Mouse (Mus musculus) neutrophil, adult 65 days (primary cell): ENCODE results near the gene Rps12. TPM values are rescaled to one million over a fixed set of nuclear protein-coding genes. Genes with fewer than 3 reads are reported as not detected.

Experiments used
- total RNA-seq: library from RNA; stranded (reverse); gene quantifications from 2 replicates; pipeline ENCODE4 v1.2.4, GENCODE M21; 2023

Gene Rps12
- 294 and 605 TPM in 2 replicates for total RNA-seq

GRCm38 (mm10) chr10:23787062-23787821 lies at the start of gene Rps12:
Gene Rps12 (minus strand): TSS chr10:23787275.

GRCm38 (mm10) chr10:23796551-23797503 lies 9.8 kb upstream of the Rps12 start, which contains the start of gene Slc18b1:
Gene Slc18b1 (plus strand): TSS chr10:23796986.

Other genes with a start within 250 kb of the Rps12 start
- not detected in 2 replicates for gene Slc18b1, start 9.7 kb upstream of the Rps12 start, total RNA-seq
- 42.8 and 50.9 TPM in 2 replicates for gene Vnn3, start 64.2 kb upstream of the Rps12 start, total RNA-seq
- not detected in 2 replicates for gene Vnn1, start 107.4 kb upstream of the Rps12 start, total RNA-seq
- gene Taar1, start 133.1 kb upstream of the Rps12 start, total RNA-seq, result not detected in 2 replicates
- not detected in 2 replicates for gene Taar2, start 151.3 kb upstream of the Rps12 start, total RNA-seq
- not detected in 2 replicates for gene Taar3, start 162.3 kb upstream of the Rps12 start, total RNA-seq
- gene Taar4, start 173.2 kb upstream of the Rps12 start, total RNA-seq, result not detected in 2 replicates
- not detected in 2 replicates for gene Taar5, start 183.4 kb upstream of the Rps12 start, total RNA-seq
- not detected in 2 replicates for gene Taar6, start 198.4 kb upstream of the Rps12 start, total RNA-seq
- gene Taar7a, start 206.2 kb upstream of the Rps12 start, total RNA-seq, result not detected in 2 replicates
- not detected in 2 replicates for gene Taar7b, start 212.7 kb upstream of the Rps12 start, total RNA-seq
- gene Taar7d, start 239.9 kb upstream of the Rps12 start, total RNA-seq, result not detected in 2 replicates